Mouse (Mus musculus): Measurements from ENCODE around the gene Rcor1.

Gene Rcor1

GRCm38 (mm10) chr12:111021138-111021537 is 18.0 kb upstream of the Rcor1 start:
- no peak for DNase-seq (ENCODE audit: low spot score in 2 of 2)

GRCm38 (mm10) chr12:111021577-111021976 is 17.6 kb upstream of the Rcor1 start:
- DNase-seq (ENCODE audit: low spot score in 2 of 2) = no peak

- DNase-seq (ENCODE audit: low spot score in 2 of 2) = peak; percentile 30 to 47
Observed at GRCm38 (mm10) chr12:111028176-111029167, 10.7 kb upstream of the Rcor1 start.

GRCm38 (mm10) chr12:111029291-111029890 is 9.8 kb upstream of the Rcor1 start:
- no peak for DNase-seq (ENCODE audit: low spot score in 2 of 2)

- no peak for DNase-seq (ENCODE audit: low spot score in 2 of 2)
Observed at GRCm38 (mm10) chr12:111032839-111033238, 6.3 kb upstream of the Rcor1 start.

- peak; percentile 54 to 83 for DNase-seq (ENCODE audit: low spot score in 2 of 2)
Observed at GRCm38 (mm10) chr12:111035182-111035824, 3.8 kb upstream of the Rcor1 start.

GRCm38 (mm10) chr12:111036198-111036775 is 2.9 kb upstream of the Rcor1 start:
- DNase-seq (ENCODE audit: low spot score in 2 of 2) = no peak

GRCm38 (mm10) chr12:111037241-111038180 is 1.6 kb upstream of the Rcor1 start:
- peak; percentile 44 to 49 for DNase-seq (ENCODE audit: low spot score in 2 of 2)

GRCm38 (mm10) chr12:111038231-111038975 is 748 bp upstream of the Rcor1 start:
- peak; percentile 73 to 83 for DNase-seq (ENCODE audit: low spot score in 2 of 2)

- DNase-seq (ENCODE audit: low spot score in 2 of 2) = peak; percentile 62 to 73
Observed at GRCm38 (mm10) chr12:111039771-111040530, 800 bp downstream of the Rcor1 start.

- no peak for DNase-seq (ENCODE audit: low spot score in 2 of 2)
Observed at GRCm38 (mm10) chr12:111040531-111040860, 1.3 kb downstream of the Rcor1 start.

- DNase-seq (ENCODE audit: low spot score in 2 of 2) = peak in 1 of 2 experiments; percentile 40
Observed at GRCm38 (mm10) chr12:111041196-111041595, 2.0 kb downstream of the Rcor1 start.

- no peak for DNase-seq (ENCODE audit: low spot score in 2 of 2)
Observed at GRCm38 (mm10) chr12:111042365-111042764, 3.2 kb downstream of the Rcor1 start.

- DNase-seq (ENCODE audit: low spot score in 2 of 2) = no peak
Observed at GRCm38 (mm10) chr12:111044880-111045279, 5.7 kb downstream of the Rcor1 start.

- no peak for DNase-seq (ENCODE audit: low spot score in 2 of 2)
Observed at GRCm38 (mm10) chr12:111046866-111047265, 7.7 kb downstream of the Rcor1 start.

GRCm38 (mm10) chr12:111048201-111048600 is 9.1 kb downstream of the Rcor1 start:
- no peak for DNase-seq (ENCODE audit: low spot score in 2 of 2)

- no peak for DNase-seq (ENCODE audit: low spot score in 2 of 2)
Observed at GRCm38 (mm10) chr12:111050256-111050655, 11.1 kb downstream of the Rcor1 start.

- no peak for DNase-seq (ENCODE audit: low spot score in 2 of 2)
Observed at GRCm38 (mm10) chr12:111063361-111063760, 24.2 kb downstream of the Rcor1 start.

GRCm38 (mm10) chr12:111064220-111064619 is 25.1 kb downstream of the Rcor1 start:
- DNase-seq (ENCODE audit: low spot score in 2 of 2) = no peak

Measured in spleen, postnatal 10 days (tissue).